Mouse (Mus musculus) lung, postnatal 0 days (tissue): ENCODE measurements around the gene Mink1.

Experiments
- CTCF ChIP-seq: IDR thresholded peaks from 2 replicates; pipeline ENCODE4 v1.5.1; 2016; ENCODE audit warnings: antibody characterized with exemption, mild to moderate bottlenecking
- EP300 ChIP-seq: IDR thresholded peaks from 2 replicates; pipeline ENCODE4 v1.6.1; 2016; ENCODE audit warnings: antibody characterized with exemption, mild to moderate bottlenecking, control low read depth

- TF ChIP-seq EP300 (no peak), CTCF (no peak)
Measured at GRCm38 (mm10) chr11:70518436-70518835, 44.2 kb upstream of the Mink1 start.
